Mouse (Mus musculus) ES-E14 (cell line): ENCODE measurements around the gene Trim44.

ENCODE experiments used
- CHD2 ChIP-seq: IDR thresholded peaks from 2 replicates; pipeline ENCODE4 v1.6.1; 2014; ENCODE audit warnings: mild to moderate bottlenecking, low read depth, low read length, inconsistent platforms
- MAFK ChIP-seq: IDR thresholded peaks from 2 replicates; pipeline ENCODE4 v1.6.1; 2014; ENCODE audit warnings: mild to moderate bottlenecking, low read depth, low read length, inconsistent platforms; ENCODE audit not compliant: insufficient read depth
- ZC3H11A ChIP-seq: IDR thresholded peaks from 2 replicates; pipeline ENCODE4 v1.6.1; 2012; ENCODE audit warnings: low read depth, mild to moderate bottlenecking, inconsistent platforms, low read length, borderline replicate concordance
- ZNF384 ChIP-seq: IDR thresholded peaks from 2 replicates; pipeline ENCODE4 v1.6.1; 2012; ENCODE audit warnings: low read depth, low read length, inconsistent platforms

DNA sequence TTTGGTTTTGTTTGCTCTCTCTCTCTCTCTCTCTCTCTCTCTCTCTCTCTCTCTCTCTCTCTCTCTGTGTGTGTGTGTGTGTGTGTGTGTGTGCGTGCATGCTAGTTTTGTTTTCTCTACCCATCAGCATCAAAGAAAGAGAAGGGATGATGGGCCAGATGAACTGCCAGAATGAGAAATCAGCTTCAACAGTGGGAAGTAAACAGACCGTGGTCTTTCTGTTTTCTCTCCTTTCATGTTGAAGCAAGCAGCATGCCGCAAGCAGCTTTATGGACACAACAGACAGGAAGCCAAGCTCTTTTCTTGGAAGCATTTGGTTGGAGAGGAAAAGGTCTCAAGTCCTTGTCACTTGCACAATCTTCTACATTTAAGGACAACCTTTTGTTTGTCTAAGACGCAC is 23.5 kb upstream of the Trim44 start:
- TF ChIP-seq ZC3H11A = no peak
- no peak for TF ChIP-seq ZNF384
- TF ChIP-seq CHD2 = no peak
- no peak for TF ChIP-seq MAFK
